9 mouse cellular contexts compared by ENCODE assay signal in genomic region chr7:10495578-10495977, GRCm38 (mm10). TPM values are rescaled to one million over a fixed set of nuclear protein-coding genes. Genes with fewer than 3 reads are reported as not detected.
DNase-seq lines count a peak whose midpoint lies in the region; ATAC-seq lines count a peak whose summit lies in the region.
"Had no signal": no experiment of that assay in that cellular context is flagged by ENCODE, and none has a peak within 500 bp of the region (broad histone marks: within the 10 kb centered on the region; RNA-seq: fewer than 3 reads in every experiment).

No protein-coding gene starts in this region.

- peak overlapping the region; percentile 59 for H3K4me2 ChIP-seq in forebrain, embryonic 16.5 days (ENCODE audit: low read length)
- peak overlapping the region; percentile 66; the same call in 1 of the 2 replicates for H3K4me2 ChIP-seq in liver, embryonic 15.5 days

- H3K9me3 ChIP-seq in heart, embryonic 10.5 days, result no peaks in the 10 kb centered on the region
- no peaks in the 10 kb centered on the region for H3K9me3 ChIP-seq in forebrain, embryonic 16.5 days (ENCODE audit: control insufficient read depth, low read length)
- H3K9me3 ChIP-seq in liver, embryonic 15.5 days (replicated peaks), result no peaks in the 10 kb centered on the region

- H3K9ac ChIP-seq in forebrain, embryonic 16.5 days (replicated peaks; ENCODE audit: low read depth, low read length), result peak overlapping the region; percentile 30; the same call in 1 of the 2 replicates
- H3K9ac ChIP-seq in liver, embryonic 15.5 days, result no peak overlapping the region

- peaks cover 6% of the 10 kb centered on the region; the same call in 1 of the 2 replicates for H3K4me1 ChIP-seq in heart, embryonic 10.5 days
- peaks cover 12% of the 10 kb centered on the region for H3K4me1 ChIP-seq in forebrain, embryonic 16.5 days (replicated peaks; ENCODE audit: control insufficient read depth, insufficient read depth, low read length)
- 0 out of 2 replicates have a peak, but pooled peaks cover 8% of the 10 kb centered on the region for H3K4me1 ChIP-seq in liver, embryonic 15.5 days (replicated peaks)

- H3K27me3 ChIP-seq in heart, embryonic 10.5 days (ENCODE audit: insufficient read depth, poor library complexity, severe bottlenecking), result no peaks in the 10 kb centered on the region
- no peaks in the 10 kb centered on the region for H3K27me3 ChIP-seq in forebrain, embryonic 16.5 days (replicated peaks; ENCODE audit: control insufficient read depth, insufficient read depth, low read length)
- no peaks in the 10 kb centered on the region for H3K27me3 ChIP-seq in liver, embryonic 15.5 days

- no peak overlapping the region for H3K27ac ChIP-seq in heart, embryonic 10.5 days
- no peak overlapping the region for H3K27ac ChIP-seq in forebrain, embryonic 16.5 days (ENCODE audit: low read length)
- no peak overlapping the region for H3K27ac ChIP-seq in liver, embryonic 15.5 days (replicated peaks)

- H3K4me3 ChIP-seq in heart, embryonic 10.5 days, result peak overlapping the region; percentile 71
- H3K4me3 ChIP-seq in forebrain, embryonic 16.5 days (replicated peaks; ENCODE audit: low read length), result peak overlapping the region; percentile 73
- H3K4me3 ChIP-seq in liver, embryonic 15.5 days (replicated peaks), result peak overlapping the region; percentile 65

- peaks cover 23% of the 10 kb centered on the region for H3K36me3 ChIP-seq in heart, embryonic 10.5 days
- peaks cover 20% of the 10 kb centered on the region for H3K36me3 ChIP-seq in forebrain, embryonic 16.5 days (ENCODE audit: control insufficient read depth, insufficient read depth)
- peaks cover 9% of the 10 kb centered on the region for H3K36me3 ChIP-seq in liver, embryonic 15.5 days (replicated peaks)

- ATAC-seq in forebrain, embryonic 16.5 days, result no peak; the same call in 1 of the 2 replicates
- ATAC-seq in liver, embryonic 15.5 days (ENCODE audit: insufficient read depth), result no peak; the same call in 1 of the 2 replicates

- WGBS in heart, embryonic 10.5 days, result 38% methylated on average over 6 of the region's 6 CpGs
- 30% methylated on average over 6 of the region's 6 CpGs for WGBS in forebrain, embryonic 16.5 days
- WGBS in liver, embryonic 15.5 days (ENCODE audit: insufficient replicate concordance), result 23% methylated on average over 6 of the region's 6 CpGs

- no peak for DNase-seq in heart, embryonic 10.5 days (ENCODE audit: low spot score)
- no peak for DNase-seq in heart, adult 9 months (ENCODE audit: low spot score in 2 of 2)
- DNase-seq in 3134 (ENCODE audit: extremely low read depth, insufficient read length, low spot score), result peak; percentile 2
- no peak for DNase-seq in adrenal gland, adult 8-10 months
- DNase-seq in frontal cortex, adult 2 months (ENCODE audit: extremely low spot score in 1 of 2, low spot score in 1 of 2), result no peak
- DNase-seq in layer of hippocampus, postnatal 36 days, result no peak

RNA-seq across cellular contexts. Expression of gene Zik1, which starts 0.4 kb away (rescaled TPM):
- 9.3 and 12.9 TPM in 2 replicates for polyA plus RNA-seq in heart, embryonic 10.5 days (2016; fragmentation: Nextera tagmentation; extraction: Ambion mirVana)
- 56.5 and 62.9 TPM in 2 replicates for polyA plus RNA-seq in forebrain, embryonic 16.5 days (2015; fragmentation: Nextera tagmentation; extraction: Ambion mirVana)
- 1.6 and 1.7 TPM in 2 replicates for polyA plus RNA-seq in liver, embryonic 15.5 days (2015; fragmentation: Nextera tagmentation; extraction: Ambion mirVana)
- total RNA-seq in adrenal gland, adult 8-10 months (2022), result 1 to 10 TPM; 2.6 to 5.8 (median 3.6) TPM
- polyA plus RNA-seq in frontal cortex, adult 2 months (2012; rRNA removed), result 7.6 and 9.1 TPM in 2 replicates
- total RNA-seq in layer of hippocampus, postnatal 36 days (2021), result 10 to 100 TPM; 15.1 to 16.1 TPM

RNA-seq across cellular contexts. Expression of gene Vmn1r67, which starts 52.4 kb away (rescaled TPM):
- not detected in 2 replicates for polyA plus RNA-seq in heart, embryonic 10.5 days (2016; fragmentation: Nextera tagmentation; extraction: Ambion mirVana)
- not detected in 2 replicates for polyA plus RNA-seq in forebrain, embryonic 16.5 days (2015; fragmentation: Nextera tagmentation; extraction: Ambion mirVana)
- polyA plus RNA-seq in liver, embryonic 15.5 days (2015; fragmentation: Nextera tagmentation; extraction: Ambion mirVana), result not detected in 2 replicates
- total RNA-seq in adrenal gland, adult 8-10 months (2022), result not detected
- not detected in 2 replicates for polyA plus RNA-seq in frontal cortex, adult 2 months (2012; rRNA removed)
- not detected for total RNA-seq in layer of hippocampus, postnatal 36 days (2021)
- total RNA-seq: layer of hippocampus, postnatal 14 days had no signal
